Mouse (Mus musculus): Measurements from ENCODE around the gene Aff1. TPM values are rescaled to one million over a fixed set of nuclear protein-coding genes. Genes with fewer than 3 reads are reported as not detected.
A peak's percentile ranks its signal among the peaks of the same experiment; 100 is the strongest.

Gene Aff1
- polyA plus RNA-seq, 1 experiment from 2014 or later = 7.1 TPM

- no peaks in the 10 kb centered on the region for H3K9me3 ChIP-seq (ENCODE audit: control insufficient read depth, low read length)
- H3K9ac ChIP-seq (ENCODE audit: low read length) = no peak overlapping the region
- no peak overlapping the region for H3K4me2 ChIP-seq (ENCODE audit: low read depth, low read length, severe bottlenecking)
- ATAC-seq (replicated peaks; ENCODE audit: low FRiP score) = no peak
- H3K4me1 ChIP-seq (replicated peaks; ENCODE audit: control insufficient read depth, insufficient read depth, low read length) = no peaks in the 10 kb centered on the region
- DNase-seq (ENCODE audit: low spot score) = no peak
- no peak overlapping the region for H3K4me3 ChIP-seq (ENCODE audit: low read depth, low read length)
- WGBS = 63% methylated on average over 2 of the region's 2 CpGs
- no peaks in the 10 kb centered on the region for H3K36me3 ChIP-seq (ENCODE audit: control insufficient read depth, insufficient read depth, low read length)
- no peak overlapping the region for H3K27ac ChIP-seq (ENCODE audit: low read depth, low read length)
- no peaks in the 10 kb centered on the region for H3K27me3 ChIP-seq (ENCODE audit: control insufficient read depth, insufficient read depth, low read length)
These were observed 21.2 kb downstream of the Aff1 start for GRCm38 (mm10) chr5:103713422-103713821.

GRCm38 (mm10) chr5:103714943-103715342 lies 22.8 kb downstream of the Aff1 start:
- Histone ChIP-seq H3K4me2 (ENCODE audit: low read depth, low read length, severe bottlenecking) (no peak overlapping the region), H3K27ac (ENCODE audit: low read depth, low read length) (no peak overlapping the region), H3K9me3 (ENCODE audit: control insufficient read depth, low read length) (no peaks in the 10 kb centered on the region), H3K36me3 (ENCODE audit: control insufficient read depth, insufficient read depth, low read length) (no peaks in the 10 kb centered on the region), H3K4me3 (ENCODE audit: low read depth, low read length) (no peak overlapping the region), H3K4me1 (replicated peaks; ENCODE audit: control insufficient read depth, insufficient read depth, low read length) (no peaks in the 10 kb centered on the region; the same call in 1 of the 2 replicates), H3K9ac (ENCODE audit: low read length) (no peak overlapping the region), H3K27me3 (ENCODE audit: control insufficient read depth, insufficient read depth, low read length) (no peaks in the 10 kb centered on the region)
- no peak for ATAC-seq (replicated peaks; ENCODE audit: low FRiP score)
- no peak for DNase-seq (ENCODE audit: low spot score)
- 87% methylated on average over 6 of the region's 6 CpGs for WGBS

GRCm38 (mm10) chr5:103716824-103717342 lies 24.7 kb downstream of the Aff1 start:
- no peak overlapping the region for H3K4me2 ChIP-seq (ENCODE audit: low read depth, low read length, severe bottlenecking)
- H3K27ac ChIP-seq (ENCODE audit: low read depth, low read length) = no peak overlapping the region
- H3K36me3 ChIP-seq (ENCODE audit: control insufficient read depth, insufficient read depth, low read length) = no peaks in the 10 kb centered on the region
- no peak for ATAC-seq (replicated peaks; ENCODE audit: low FRiP score)
- no peaks in the 10 kb centered on the region for H3K9me3 ChIP-seq (ENCODE audit: control insufficient read depth, low read length)
- H3K4me1 ChIP-seq (replicated peaks; ENCODE audit: control insufficient read depth, insufficient read depth, low read length) = no peaks in the 10 kb centered on the region; the same call in 1 of the 2 replicates
- DNase-seq (ENCODE audit: low spot score) = no peak
- no peaks in the 10 kb centered on the region for H3K27me3 ChIP-seq (ENCODE audit: control insufficient read depth, insufficient read depth, low read length)
- WGBS = 87% methylated on average over 5 of the region's 5 CpGs
- H3K9ac ChIP-seq (ENCODE audit: low read length) = no peak overlapping the region
- no peak overlapping the region for H3K4me3 ChIP-seq (ENCODE audit: low read depth, low read length)

DNA sequence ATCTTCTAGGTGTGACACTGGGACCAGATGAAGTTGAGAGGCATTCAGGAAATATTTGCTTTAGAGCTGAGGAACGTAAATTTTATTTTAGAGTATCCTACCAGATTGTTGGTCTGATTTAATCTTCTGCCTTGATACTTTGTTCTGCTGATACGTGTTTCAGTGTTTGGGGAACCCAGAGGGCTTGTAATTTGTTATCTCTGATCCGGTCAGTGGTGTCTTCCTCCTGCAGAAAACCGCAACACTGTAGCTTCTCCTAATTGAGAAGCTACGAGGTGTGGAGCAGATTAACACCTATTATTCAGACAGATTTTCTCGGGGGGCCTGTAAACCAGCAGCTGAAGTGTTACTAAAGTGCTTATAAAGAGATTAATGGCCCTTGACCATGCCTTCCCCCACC lies 27.0 kb downstream of the Aff1 start:
- H3K27me3 ChIP-seq (ENCODE audit: control insufficient read depth, insufficient read depth, low read length) = no peaks in the 10 kb centered on the region
- H3K27ac ChIP-seq (ENCODE audit: low read depth, low read length) = no peak overlapping the region
- 18% methylated on average over 6 of the region's 6 CpGs for WGBS
- H3K36me3 ChIP-seq (ENCODE audit: control insufficient read depth, insufficient read depth, low read length) = no peaks in the 10 kb centered on the region
- H3K4me3 ChIP-seq (ENCODE audit: low read depth, low read length) = no peak overlapping the region
- no peaks in the 10 kb centered on the region; the same call in 1 of the 2 replicates for H3K4me1 ChIP-seq (replicated peaks; ENCODE audit: control insufficient read depth, insufficient read depth, low read length)
- H3K9ac ChIP-seq (ENCODE audit: low read length) = no peak overlapping the region
- no peak for ATAC-seq (replicated peaks; ENCODE audit: low FRiP score)
- H3K4me2 ChIP-seq (ENCODE audit: low read depth, low read length, severe bottlenecking) = no peak overlapping the region
- H3K9me3 ChIP-seq (ENCODE audit: control insufficient read depth, low read length) = no peaks in the 10 kb centered on the region
- DNase-seq (ENCODE audit: low spot score) = no peak

- Histone ChIP-seq H3K36me3 (ENCODE audit: control insufficient read depth, insufficient read depth, low read length) (no peaks in the 10 kb centered on the region), H3K27ac (ENCODE audit: low read depth, low read length) (no peak overlapping the region), H3K4me2 (ENCODE audit: low read depth, low read length, severe bottlenecking) (no peak overlapping the region), H3K9me3 (ENCODE audit: control insufficient read depth, low read length) (no peaks in the 10 kb centered on the region), H3K27me3 (ENCODE audit: control insufficient read depth, insufficient read depth, low read length) (no peaks in the 10 kb centered on the region), H3K4me3 (ENCODE audit: low read depth, low read length) (no peak overlapping the region), H3K9ac (ENCODE audit: low read length) (no peak overlapping the region), H3K4me1 (replicated peaks; ENCODE audit: control insufficient read depth, insufficient read depth, low read length) (peaks cover 3% of the 10 kb centered on the region; the same call in 1 of the 2 replicates)
- no peak for DNase-seq (ENCODE audit: low spot score)
- ATAC-seq (replicated peaks; ENCODE audit: low FRiP score) = no peak
- 69% methylated on average over 3 of the region's 3 CpGs for WGBS
These were observed 27.7 kb downstream of the Aff1 start for GRCm38 (mm10) chr5:103719851-103720250.

GRCm38 (mm10) chr5:103720967-103721366 lies 28.8 kb downstream of the Aff1 start:
- Histone ChIP-seq H3K9ac (ENCODE audit: low read length) (no peak overlapping the region), H3K27me3 (ENCODE audit: control insufficient read depth, insufficient read depth, low read length) (no peaks in the 10 kb centered on the region), H3K4me2 (ENCODE audit: low read depth, low read length, severe bottlenecking) (no peak overlapping the region), H3K4me3 (ENCODE audit: low read depth, low read length) (no peak overlapping the region), H3K9me3 (ENCODE audit: control insufficient read depth, low read length) (no peaks in the 10 kb centered on the region), H3K36me3 (ENCODE audit: control insufficient read depth, insufficient read depth, low read length) (no peaks in the 10 kb centered on the region), H3K4me1 (replicated peaks; ENCODE audit: control insufficient read depth, insufficient read depth, low read length) (peaks cover 4% of the 10 kb centered on the region; the same call in 1 of the 2 replicates), H3K27ac (ENCODE audit: low read depth, low read length) (no peak overlapping the region)
- WGBS = 78% methylated on average over 6 of the region's 6 CpGs
- no peak for ATAC-seq (replicated peaks; ENCODE audit: low FRiP score)
- DNase-seq (ENCODE audit: low spot score) = no peak

DNA sequence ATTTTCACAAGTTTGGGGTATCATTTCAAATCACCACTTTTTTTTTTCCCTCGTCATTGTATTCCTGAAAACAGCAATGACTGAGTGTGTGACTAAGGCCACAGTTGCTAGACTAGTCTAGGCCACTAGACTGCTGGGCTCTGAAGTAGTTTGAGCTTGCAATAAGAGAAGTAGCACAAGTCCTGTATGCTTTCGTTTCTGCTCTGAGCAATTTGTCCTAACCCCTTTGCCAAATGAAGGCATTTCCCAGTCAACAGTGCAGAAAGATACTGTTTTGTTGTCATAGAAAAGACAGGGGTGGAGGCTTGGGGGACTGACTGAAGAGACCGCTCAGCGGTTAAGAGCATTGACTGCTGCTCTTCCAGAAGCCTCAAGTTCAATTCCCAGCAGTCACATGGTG lies 29.3 kb downstream of the Aff1 start:
- peaks cover 4% of the 10 kb centered on the region; the same call in 1 of the 2 replicates for H3K4me1 ChIP-seq (replicated peaks; ENCODE audit: control insufficient read depth, insufficient read depth, low read length)
- H3K4me3 ChIP-seq (ENCODE audit: low read depth, low read length) = no peak overlapping the region
- DNase-seq (ENCODE audit: low spot score) (no peak), ATAC-seq (replicated peaks; ENCODE audit: low FRiP score) (no peak)
- no peak overlapping the region for H3K9ac ChIP-seq (ENCODE audit: low read length)
- H3K4me2 ChIP-seq (ENCODE audit: low read depth, low read length, severe bottlenecking) = no peak overlapping the region
- no peaks in the 10 kb centered on the region for H3K27me3 ChIP-seq (ENCODE audit: control insufficient read depth, insufficient read depth, low read length)
- WGBS = 84% methylated on average over 4 of the region's 4 CpGs
- no peaks in the 10 kb centered on the region for H3K9me3 ChIP-seq (ENCODE audit: control insufficient read depth, low read length)
- H3K27ac ChIP-seq (ENCODE audit: low read depth, low read length) = no peak overlapping the region
- no peaks in the 10 kb centered on the region for H3K36me3 ChIP-seq (ENCODE audit: control insufficient read depth, insufficient read depth, low read length)

DNA sequence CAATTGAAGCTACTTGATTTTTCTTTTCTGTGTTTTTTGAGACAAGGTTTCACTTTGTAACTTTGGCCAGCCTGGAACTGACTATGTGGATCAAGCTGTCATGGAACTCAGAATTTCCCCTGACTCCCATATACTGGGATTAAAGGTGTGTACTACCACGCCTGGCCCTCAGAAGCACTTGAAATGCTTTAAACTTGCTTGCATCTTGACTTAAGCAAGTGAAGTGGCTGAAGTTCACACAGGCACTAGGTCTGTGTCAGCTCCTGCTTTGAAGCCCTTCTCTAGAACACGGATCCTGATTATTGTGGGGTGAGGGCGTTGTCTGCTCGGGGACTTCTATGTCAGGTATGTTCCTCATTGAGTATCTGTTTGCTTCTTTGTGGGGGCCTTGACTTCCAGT lies 30.5 kb downstream of the Aff1 start:
- 87% methylated on average over 4 of the region's 4 CpGs for WGBS

DNA sequence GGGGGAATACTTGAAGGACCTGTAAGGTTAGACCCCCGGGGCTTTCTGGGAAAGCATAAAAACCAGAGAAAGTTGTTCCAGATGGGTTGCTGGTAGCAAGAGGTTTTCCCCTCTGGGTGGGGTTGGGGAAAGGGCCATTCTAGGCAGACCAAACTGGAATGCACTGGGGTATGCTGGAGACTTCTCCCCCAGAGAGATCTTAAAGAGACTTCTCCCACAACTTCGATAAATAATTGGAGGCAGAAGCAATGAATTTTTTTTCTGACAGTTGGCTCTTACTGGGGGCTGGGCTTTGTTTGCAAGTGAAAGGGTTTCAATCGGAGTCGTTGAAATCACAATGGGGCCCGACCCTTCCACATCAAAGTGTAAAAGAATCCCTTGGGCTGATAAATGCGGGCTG lies 32.2 kb downstream of the Aff1 start:
- Histone ChIP-seq H3K4me3 (ENCODE audit: low read depth, low read length) (no peak overlapping the region), H3K4me1 (replicated peaks; ENCODE audit: control insufficient read depth, insufficient read depth, low read length) (peaks cover 4% of the 10 kb centered on the region; the same call in 1 of the 2 replicates), H3K27ac (ENCODE audit: low read depth, low read length) (no peak overlapping the region), H3K9ac (ENCODE audit: low read length) (no peak overlapping the region), H3K4me2 (ENCODE audit: low read depth, low read length, severe bottlenecking) (0 out of 2 replicates have a peak overlapping the region, but pooled peaks have one; percentile 18), H3K9me3 (ENCODE audit: control insufficient read depth, low read length) (no peaks in the 10 kb centered on the region), H3K27me3 (ENCODE audit: control insufficient read depth, insufficient read depth, low read length) (no peaks in the 10 kb centered on the region), H3K36me3 (ENCODE audit: control insufficient read depth, insufficient read depth, low read length) (no peaks in the 10 kb centered on the region)
- DNase-seq (ENCODE audit: low spot score) (no peak), ATAC-seq (replicated peaks; ENCODE audit: low FRiP score) (no peak)
- WGBS = 5% methylated on average over 6 of the region's 6 CpGs

More for the DNA sequence above, 30.5 kb downstream of the Aff1 start:
- peaks cover 4% of the 10 kb centered on the region; the same call in 1 of the 2 replicates for H3K4me1 ChIP-seq (replicated peaks; ENCODE audit: control insufficient read depth, insufficient read depth, low read length)
- H3K27me3 ChIP-seq (ENCODE audit: control insufficient read depth, insufficient read depth, low read length) = no peaks in the 10 kb centered on the region
- no peak overlapping the region for H3K27ac ChIP-seq (ENCODE audit: low read depth, low read length)
- ATAC-seq (replicated peaks; ENCODE audit: low FRiP score) (no peak), DNase-seq (ENCODE audit: low spot score) (no peak)
- no peaks in the 10 kb centered on the region for H3K9me3 ChIP-seq (ENCODE audit: control insufficient read depth, low read length)
- no peak overlapping the region for H3K9ac ChIP-seq (ENCODE audit: low read length)
- no peaks in the 10 kb centered on the region for H3K36me3 ChIP-seq (ENCODE audit: control insufficient read depth, insufficient read depth, low read length)
- no peak overlapping the region for H3K4me3 ChIP-seq (ENCODE audit: low read depth, low read length)
- H3K4me2 ChIP-seq (ENCODE audit: low read depth, low read length, severe bottlenecking) = no peak overlapping the region
